Mouse (Mus musculus): ENCODE data around the gene Slc26a6.

The Slc26a6 gene

GRCm38 (mm10) chr9:108852976-108853375, at the start of gene Slc26a6:
Gene Slc26a6 (plus strand): TSS chr9:108853283.
- DNase-seq (ENCODE audit: extremely low spot score, low read depth, low spot score) = no peak

- no peak for DNase-seq (ENCODE audit: extremely low spot score, low read depth, low spot score)
Measured at GRCm38 (mm10) chr9:108805768-108806167, 47.3 kb upstream of the Slc26a6 start.

- no peak for DNase-seq (ENCODE audit: extremely low spot score, low read depth, low spot score)
Measured at GRCm38 (mm10) chr9:108806379-108806778, 46.7 kb upstream of the Slc26a6 start.

GRCm38 (mm10) chr9:108806831-108807230, 46.3 kb upstream of the Slc26a6 start:
- no peak for DNase-seq (ENCODE audit: extremely low spot score, low read depth, low spot score)

GRCm38 (mm10) chr9:108807674-108808073, 45.4 kb upstream of the Slc26a6 start:
- no peak for DNase-seq (ENCODE audit: extremely low spot score, low read depth, low spot score)

GRCm38 (mm10) chr9:108808163-108808665, 44.9 kb upstream of the Slc26a6 start, which contains the start of gene Nckipsd:
Gene Nckipsd (plus strand): TSS chr9:108808368.
- peak; percentile 64 for DNase-seq (ENCODE audit: extremely low spot score, low read depth, low spot score)

GRCm38 (mm10) chr9:108809188-108809587, 43.9 kb upstream of the Slc26a6 start:
- DNase-seq (ENCODE audit: extremely low spot score, low read depth, low spot score) = no peak

- DNase-seq (ENCODE audit: extremely low spot score, low read depth, low spot score) = no peak
Measured at GRCm38 (mm10) chr9:108809723-108810122, 43.4 kb upstream of the Slc26a6 start.

- no peak for DNase-seq (ENCODE audit: extremely low spot score, low read depth, low spot score)
Measured at GRCm38 (mm10) chr9:108810516-108810915, 42.6 kb upstream of the Slc26a6 start.

- DNase-seq (ENCODE audit: extremely low spot score, low read depth, low spot score) = no peak
Measured at GRCm38 (mm10) chr9:108815557-108815956, 37.5 kb upstream of the Slc26a6 start.

GRCm38 (mm10) chr9:108819495-108819894, 33.6 kb upstream of the Slc26a6 start:
- DNase-seq (ENCODE audit: extremely low spot score, low read depth, low spot score) = no peak

- DNase-seq (ENCODE audit: extremely low spot score, low read depth, low spot score) = no peak
Measured at GRCm38 (mm10) chr9:108820077-108820476, 33.0 kb upstream of the Slc26a6 start.

- no peak for DNase-seq (ENCODE audit: extremely low spot score, low read depth, low spot score)
Measured at GRCm38 (mm10) chr9:108824144-108824685, 28.9 kb upstream of the Slc26a6 start.

- DNase-seq (ENCODE audit: extremely low spot score, low read depth, low spot score) = no peak
Measured at GRCm38 (mm10) chr9:108824755-108825413, 28.2 kb upstream of the Slc26a6 start.

GRCm38 (mm10) chr9:108825820-108826699, 27.0 kb upstream of the Slc26a6 start, which contains the start of gene Celsr3:
Gene Celsr3 (plus strand): TSS chr9:108826320.
- peak; percentile 46 for DNase-seq (ENCODE audit: extremely low spot score, low read depth, low spot score)

GRCm38 (mm10) chr9:108826700-108827340, 26.3 kb upstream of the Slc26a6 start:
- peak; percentile 31 for DNase-seq (ENCODE audit: extremely low spot score, low read depth, low spot score)

GRCm38 (mm10) chr9:108827454-108827853, 25.6 kb upstream of the Slc26a6 start:
- no peak for DNase-seq (ENCODE audit: extremely low spot score, low read depth, low spot score)

GRCm38 (mm10) chr9:108827906-108828305, 25.2 kb upstream of the Slc26a6 start:
- no peak for DNase-seq (ENCODE audit: extremely low spot score, low read depth, low spot score)

- DNase-seq (ENCODE audit: extremely low spot score, low read depth, low spot score) = no peak
Measured at GRCm38 (mm10) chr9:108831637-108832036, 21.4 kb upstream of the Slc26a6 start.

- DNase-seq (ENCODE audit: extremely low spot score, low read depth, low spot score) = no peak
Measured at GRCm38 (mm10) chr9:108832390-108833108, 20.5 kb upstream of the Slc26a6 start.

Measured in hindlimb bud, embryonic 11.5 days (tissue).